Mouse (Mus musculus): ENCODE results near the gene Mdh1.

DNA sequence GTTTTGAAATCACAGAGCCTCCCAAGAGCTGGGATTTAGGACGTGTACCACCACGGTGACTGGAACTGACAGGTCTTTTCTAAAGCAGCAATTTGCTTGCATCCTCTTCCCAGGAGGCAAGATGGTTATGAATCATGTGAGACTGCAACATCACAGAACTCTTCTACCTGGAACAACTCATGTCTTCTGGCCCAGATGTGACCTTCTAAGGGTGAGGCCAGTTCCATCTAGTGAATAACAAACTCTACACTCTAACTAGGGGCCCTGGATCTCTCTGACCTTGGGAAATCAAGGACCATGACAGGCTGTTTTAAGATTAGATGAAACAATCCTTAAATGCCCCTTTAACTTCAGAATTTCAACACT, 2.1 kb downstream of the Mdh1 start:
- TF ChIP-seq EP300 (IDR thresholded peaks at IDR 0.05; ENCODE audit: low read depth) = no peak
- no peak for TF ChIP-seq CTCF (IDR thresholded peaks at IDR 0.05; ENCODE audit: low read depth)

Data from liver, embryonic 14.5 days (tissue).